8 mouse cellular contexts compared by ENCODE assay signal in genomic region chr5:113930648-113931609, GRCm38 (mm10). TPM values are rescaled to one million over a fixed set of nuclear protein-coding genes. Genes with fewer than 3 reads are reported as not detected.
A peak's percentile ranks its signal among the peaks of the same experiment; 100 is the strongest.
DNase-seq lines count a peak whose midpoint lies in the region; ATAC-seq and TF ChIP-seq lines count a peak whose summit lies in the region.

No protein-coding gene starts in this region.

- no peak for TF ChIP-seq POLR2A in small intestine, adult 2 months (IDR thresholded peaks at IDR 0.05; ENCODE audit: low read depth, low read length)

- 0 out of 2 replicates have a peak overlapping the region, but pooled peaks have one; percentile 28 for H3K9ac ChIP-seq in heart, embryonic 16.5 days (ENCODE audit: low read length)
- no peak overlapping the region for H3K9ac ChIP-seq in kidney, postnatal 0 days (ENCODE audit: low read depth, low read length)

- peaks cover 9% of the 10 kb centered on the region for H3K9me3 ChIP-seq in heart, embryonic 16.5 days (replicated peaks; ENCODE audit: control insufficient read depth, low read length)
- H3K9me3 ChIP-seq in kidney, postnatal 0 days (replicated peaks; ENCODE audit: low read length): no peaks in the 10 kb centered on the region; the same call in 1 of the 2 replicates

- H3K4me3 ChIP-seq in heart, embryonic 16.5 days (ENCODE audit: low read length): peak overlapping the region; percentile 13; the same call in 1 of the 2 replicates
- H3K4me3 ChIP-seq in kidney, postnatal 0 days (replicated peaks; ENCODE audit: low read depth, low read length): no peak overlapping the region
- peak overlapping the region; percentile 22 for H3K4me3 ChIP-seq in small intestine, adult 2 months (ENCODE audit: low read depth, low read length)

- TF ChIP-seq CTCF in kidney, postnatal 0 days (IDR thresholded peaks at IDR 0.05; ENCODE audit: low read depth): no peak
- no peak for TF ChIP-seq CTCF in small intestine, adult 2 months (IDR thresholded peaks at IDR 0.05; ENCODE audit: extremely low read depth, insufficient read length, insufficient replicate concordance, low read depth, low read length)

- DNase-seq in 3134 (ENCODE audit: extremely low read depth, insufficient read length, low spot score) (peak; percentile 80), NIH3T3 (ENCODE audit: low read depth) (peak; percentile 79)
- peak; percentile 78 for DNase-seq in fibroblast of lung, adult 2 months (ENCODE audit: low read depth)
- peak; percentile 65 for DNase-seq in kidney, postnatal 0 days (ENCODE audit: low spot score)
- peak; percentile 84 to 91 for DNase-seq in lung, postnatal 4 days
- no peak for DNase-seq in cerebellum, adult 11-12 months

- H3K27ac ChIP-seq in heart, embryonic 16.5 days (ENCODE audit: low read length): peak overlapping the region; percentile 87
- H3K27ac ChIP-seq in kidney, postnatal 0 days: peak overlapping the region; percentile 60
- H3K27ac ChIP-seq in small intestine, adult 2 months (ENCODE audit: insufficient read depth, low read depth, low read length): peak overlapping the region; percentile 79

- ATAC-seq in heart, embryonic 16.5 days (replicated peaks; ENCODE audit: extremely low read depth, insufficient read depth, low FRiP score): peak; percentile 75
- ATAC-seq in kidney, postnatal 0 days (replicated peaks; ENCODE audit: low FRiP score, low read depth): peak; percentile 55; the same call in 1 of the 2 replicates

- peak overlapping the region; percentile 53 for H3K4me2 ChIP-seq in heart, embryonic 16.5 days (ENCODE audit: low read depth, low read length)
- H3K4me2 ChIP-seq in kidney, postnatal 0 days (ENCODE audit: low read length): no peak overlapping the region

- H3K27me3 ChIP-seq in heart, embryonic 16.5 days (ENCODE audit: control insufficient read depth, insufficient read depth, low read length): no peaks in the 10 kb centered on the region
- no peaks in the 10 kb centered on the region for H3K27me3 ChIP-seq in kidney, postnatal 0 days (ENCODE audit: insufficient read depth, low read length)
- no peaks in the 10 kb centered on the region for H3K27me3 ChIP-seq in small intestine, adult 2 months (ENCODE audit: control insufficient read depth, insufficient read depth, low read length)

- 30% methylated on average over 18 of the region's 18 CpGs for WGBS in heart, embryonic 16.5 days
- WGBS in kidney, postnatal 0 days: 35% methylated on average over 18 of the region's 18 CpGs
- 28% methylated on average over 18 of the region's 18 CpGs for WGBS in small intestine, adult 2 months

- peaks cover 13% of the 10 kb centered on the region for H3K4me1 ChIP-seq in heart, embryonic 16.5 days (ENCODE audit: control insufficient read depth, insufficient read depth, low read length)
- no peaks in the 10 kb centered on the region for H3K4me1 ChIP-seq in kidney, postnatal 0 days (replicated peaks; ENCODE audit: insufficient read depth, low read length)
- H3K4me1 ChIP-seq in small intestine, adult 2 months (ENCODE audit: control insufficient read depth, insufficient read depth, insufficient read length, low read length): peaks cover 15% of the 10 kb centered on the region

- no peaks in the 10 kb centered on the region for H3K36me3 ChIP-seq in heart, embryonic 16.5 days (ENCODE audit: control insufficient read depth, insufficient read depth)
- H3K36me3 ChIP-seq in kidney, postnatal 0 days (ENCODE audit: insufficient read depth, low read length): no peaks in the 10 kb centered on the region
- no peaks in the 10 kb centered on the region for H3K36me3 ChIP-seq in small intestine, adult 2 months (ENCODE audit: control insufficient read depth, insufficient read depth, low read length)

RNA-seq across cellular contexts. Expression of gene Coro1c, which starts 22.4 kb away (rescaled TPM):
- 85.9 and 89.0 TPM in 2 replicates for polyA plus RNA-seq in heart, embryonic 16.5 days (2015; fragmentation: Nextera tagmentation; extraction: Ambion mirVana)
- polyA plus RNA-seq in kidney, postnatal 0 days (2015; fragmentation: Nextera tagmentation; extraction: Ambion mirVana): 69.5 and 86.7 TPM in 2 replicates
- polyA plus RNA-seq in small intestine, adult 2 months (2012; rRNA removed): 68.3 and 144 TPM in 2 replicates
